Mouse (Mus musculus): ENCODE results near the gene Zeb2. TPM values are rescaled to one million over a fixed set of nuclear protein-coding genes. Genes with fewer than 3 reads are reported as not detected.

The Zeb2 gene
- polyA plus RNA-seq, 1 experiment from 2014 or later, result 96.4 TPM

DNA sequence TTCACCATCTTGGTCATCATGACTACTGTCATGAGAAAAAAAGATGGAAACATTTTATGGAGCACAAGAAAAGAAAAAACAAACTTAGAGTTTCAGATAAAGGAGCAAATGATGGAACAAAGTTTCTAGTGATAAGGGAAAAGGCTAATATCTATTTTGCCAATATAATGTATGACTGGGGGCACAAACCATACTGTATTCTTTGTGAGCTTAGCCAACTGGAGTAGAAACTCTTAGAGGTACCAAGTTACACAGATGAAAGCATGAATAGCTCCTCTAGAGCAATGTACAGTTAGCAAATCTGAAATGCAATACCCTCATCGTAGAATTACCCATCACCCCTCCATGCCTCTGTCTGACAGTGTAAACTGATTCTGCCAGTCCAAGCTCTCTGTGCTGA, 163.0 kb downstream of the Zeb2 start:
- Histone ChIP-seq H3K9me3 (no peaks in the 10 kb centered on the region), H3K36me3 (no peaks in the 10 kb centered on the region), H3K27me3 (no peaks in the 10 kb centered on the region), H3K27ac (no peak overlapping the region), H3K4me2 (no peak overlapping the region), H3K4me1 (no peaks in the 10 kb centered on the region), H3K9ac (no peak overlapping the region), H3K4me3 (no peak overlapping the region)
- no peak for ATAC-seq (ENCODE audit: insufficient number of reproducible peaks, insufficient read depth, low FRiP score, low TSS enrichment, low read depth)
- WGBS, result 43% methylated on average over 1 of the region's 1 CpGs

GRCm38 (mm10) chr2:44952830-44953422, 164.3 kb downstream of the Zeb2 start:
- ATAC-seq (ENCODE audit: insufficient number of reproducible peaks, insufficient read depth, low FRiP score, low TSS enrichment, low read depth), result no peak
- no peak overlapping the region for H3K9ac ChIP-seq
- H3K36me3 ChIP-seq, result no peaks in the 10 kb centered on the region
- no peaks in the 10 kb centered on the region for H3K4me1 ChIP-seq
- no peak overlapping the region for H3K27ac ChIP-seq
- H3K4me2 ChIP-seq, result no peak overlapping the region
- H3K9me3 ChIP-seq, result no peaks in the 10 kb centered on the region
- WGBS, result 37% methylated on average over 6 of the region's 6 CpGs
- H3K4me3 ChIP-seq, result no peak overlapping the region
- H3K27me3 ChIP-seq, result no peaks in the 10 kb centered on the region

- Histone ChIP-seq H3K27ac (no peak overlapping the region), H3K27me3 (no peaks in the 10 kb centered on the region), H3K36me3 (no peaks in the 10 kb centered on the region), H3K4me3 (no peak overlapping the region), H3K9me3 (no peaks in the 10 kb centered on the region), H3K4me2 (no peak overlapping the region), H3K4me1 (no peaks in the 10 kb centered on the region), H3K9ac (no peak overlapping the region)
- WGBS, result 66% methylated on average over 4 of the region's 4 CpGs
- no peak for ATAC-seq (ENCODE audit: insufficient number of reproducible peaks, insufficient read depth, low FRiP score, low TSS enrichment, low read depth)
These were observed 165.5 kb downstream of the Zeb2 start for GRCm38 (mm10) chr2:44951651-44952213.

DNA sequence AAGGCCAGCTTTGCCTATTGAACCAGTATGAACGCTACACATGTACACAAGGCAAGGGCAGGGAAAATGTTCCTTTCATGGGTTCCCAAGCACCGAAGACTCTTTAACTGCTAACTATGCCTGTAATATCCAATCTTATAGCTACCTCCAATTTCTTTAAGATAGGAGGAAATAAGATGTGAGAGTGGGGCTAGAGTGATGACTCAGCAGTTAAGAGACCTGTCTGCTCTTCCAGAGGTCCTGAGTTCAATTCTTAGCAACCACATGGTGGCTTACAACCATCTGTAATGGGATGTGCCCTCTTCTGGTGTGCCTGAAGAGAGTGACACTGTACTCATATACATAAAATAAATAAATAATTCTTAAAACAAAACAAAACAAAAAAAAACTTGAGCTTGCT, 172.5 kb downstream of the Zeb2 start:
- no peaks in the 10 kb centered on the region for H3K36me3 ChIP-seq

More for the DNA sequence above, 172.5 kb downstream of the Zeb2 start:
- no peak overlapping the region for H3K4me3 ChIP-seq
- no peak overlapping the region for H3K27ac ChIP-seq
- H3K9me3 ChIP-seq, result no peaks in the 10 kb centered on the region
- no peak overlapping the region for H3K9ac ChIP-seq
- H3K4me2 ChIP-seq, result no peak overlapping the region
- no peak for ATAC-seq (ENCODE audit: insufficient number of reproducible peaks, insufficient read depth, low FRiP score, low TSS enrichment, low read depth)
- H3K4me1 ChIP-seq, result no peaks in the 10 kb centered on the region
- WGBS, result 95% methylated on average over 2 of the region's 2 CpGs
- no peaks in the 10 kb centered on the region for H3K27me3 ChIP-seq

Small RNA genes within 50 kb of the gene (microRNA-seq; reads per million reads assigned to microRNA genes)
- gene Mir5129, result 0.55 reads per million

Other genes with a start within 250 kb of the Zeb2 start
- 18.7 and 19.0 TPM in 2 replicates for gene Gtdc1, start 189.7 kb downstream of the Zeb2 start, polyA plus RNA-seq (2015; fragmentation: Nextera tagmentation; extraction: Ambion mirVana)

Data from embryonic facial prominence, embryonic 13.5 days (tissue).